Mouse (Mus musculus): ENCODE measurements at regions not wholly inside any gene's neighbourhood (a gene's known extent, or its start where the extent isn't known, plus 50 kb on each side); places are given as distances from the start of the nearest gene placed in this dataset.

GRCm38 (mm10) chr10:125467503-125467902 is 78.2 kb upstream of the Slc16a7 start:
- ATAC-seq (ENCODE audit: insufficient number of reproducible peaks, insufficient read depth, low FRiP score, low TSS enrichment, low read depth) = no peak
- Histone ChIP-seq H3K36me3 (no peaks in the 10 kb centered on the region), H3K27me3 (no peaks in the 10 kb centered on the region), H3K4me1 (replicated peaks) (no peaks in the 10 kb centered on the region), H3K9ac (replicated peaks) (no peak overlapping the region), H3K4me2 (no peak overlapping the region), H3K27ac (no peak overlapping the region), H3K9me3 (no peaks in the 10 kb centered on the region), H3K4me3 (replicated peaks) (no peak overlapping the region)
- WGBS = 96% methylated on average over 5 of the region's 5 CpGs

DNA sequence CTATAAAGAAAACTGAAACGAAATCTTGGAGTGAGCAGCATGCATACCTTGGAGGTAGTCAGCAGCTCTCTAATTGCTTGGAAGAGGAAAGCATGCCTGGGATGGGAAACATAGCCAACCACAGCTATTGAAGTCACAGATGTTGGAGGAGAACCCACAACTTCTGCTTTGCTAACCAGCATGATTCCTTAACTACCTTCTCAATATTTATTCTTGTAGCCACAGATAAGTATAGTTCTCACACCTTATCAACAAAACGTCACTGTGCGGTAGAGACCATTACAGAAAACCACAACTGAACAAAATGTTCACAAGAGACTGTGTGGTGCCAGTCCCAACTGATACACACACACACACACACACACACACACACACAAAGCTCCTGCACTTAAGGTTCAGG is 99.1 kb upstream of the Slc16a7 start:
- Histone ChIP-seq H3K27me3 (no peaks in the 10 kb centered on the region), H3K4me2 (no peak overlapping the region), H3K4me3 (replicated peaks) (no peak overlapping the region), H3K9ac (replicated peaks) (no peak overlapping the region), H3K36me3 (no peaks in the 10 kb centered on the region), H3K9me3 (no peaks in the 10 kb centered on the region), H3K4me1 (replicated peaks) (peaks cover 6% of the 10 kb centered on the region; the same call in 1 of the 2 replicates), H3K27ac (no peak overlapping the region)
- 86% methylated on average over 3 of the region's 3 CpGs for WGBS
- no peak for ATAC-seq (ENCODE audit: insufficient number of reproducible peaks, insufficient read depth, low FRiP score, low TSS enrichment, low read depth)

GRCm38 (mm10) chr10:125490395-125490794 is 101.1 kb upstream of the Slc16a7 start:
- Histone ChIP-seq H3K9ac (replicated peaks) (no peak overlapping the region), H3K36me3 (no peaks in the 10 kb centered on the region), H3K4me2 (no peak overlapping the region), H3K27me3 (no peaks in the 10 kb centered on the region), H3K9me3 (no peaks in the 10 kb centered on the region), H3K27ac (no peak overlapping the region), H3K4me1 (replicated peaks) (peaks cover 6% of the 10 kb centered on the region; the same call in 1 of the 2 replicates), H3K4me3 (replicated peaks) (no peak overlapping the region)
- ATAC-seq (ENCODE audit: insufficient number of reproducible peaks, insufficient read depth, low FRiP score, low TSS enrichment, low read depth) = no peak
- 54% methylated on average over 4 of the region's 4 CpGs for WGBS

- Histone ChIP-seq H3K9ac (replicated peaks) (no peak overlapping the region), H3K4me1 (replicated peaks) (peaks cover 6% of the 10 kb centered on the region; the same call in 1 of the 2 replicates), H3K4me2 (no peak overlapping the region), H3K9me3 (no peaks in the 10 kb centered on the region), H3K27me3 (no peaks in the 10 kb centered on the region), H3K36me3 (no peaks in the 10 kb centered on the region), H3K27ac (no peak overlapping the region), H3K4me3 (replicated peaks) (no peak overlapping the region)
- ATAC-seq (ENCODE audit: insufficient number of reproducible peaks, insufficient read depth, low FRiP score, low TSS enrichment, low read depth) = no peak
- 78% methylated on average over 4 of the region's 4 CpGs for WGBS
These were observed 105.2 kb upstream of the Slc16a7 start for GRCm38 (mm10) chr10:125494489-125494888.

DNA sequence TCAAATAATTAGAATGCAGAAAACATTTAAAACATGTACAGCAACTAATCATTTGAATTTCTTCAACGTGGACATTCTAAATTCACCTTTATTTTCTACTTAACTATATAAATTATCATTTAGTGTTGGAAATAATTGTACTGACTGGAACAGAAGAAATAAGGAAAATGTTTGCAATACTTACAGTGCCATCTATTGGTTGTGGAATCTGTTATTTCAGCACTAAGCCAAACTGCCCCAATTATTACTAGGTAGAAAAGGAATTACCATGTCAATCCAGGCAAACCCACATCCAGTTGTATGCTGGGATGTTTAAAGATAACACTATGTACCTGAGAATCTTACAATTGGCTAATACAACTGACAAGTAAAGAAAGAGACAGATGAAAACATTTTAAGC is 109.1 kb upstream of the Slc16a7 start:
- ATAC-seq (ENCODE audit: insufficient number of reproducible peaks, insufficient read depth, low FRiP score, low TSS enrichment, low read depth) = no peak
- Histone ChIP-seq H3K36me3 (no peaks in the 10 kb centered on the region), H3K9ac (replicated peaks) (no peak overlapping the region), H3K4me2 (no peak overlapping the region), H3K27me3 (no peaks in the 10 kb centered on the region), H3K9me3 (no peaks in the 10 kb centered on the region), H3K4me3 (replicated peaks) (no peak overlapping the region), H3K4me1 (replicated peaks) (no peaks in the 10 kb centered on the region), H3K27ac (no peak overlapping the region)
- WGBS = 26% methylated on average over 1 of the region's 1 CpGs

DNA sequence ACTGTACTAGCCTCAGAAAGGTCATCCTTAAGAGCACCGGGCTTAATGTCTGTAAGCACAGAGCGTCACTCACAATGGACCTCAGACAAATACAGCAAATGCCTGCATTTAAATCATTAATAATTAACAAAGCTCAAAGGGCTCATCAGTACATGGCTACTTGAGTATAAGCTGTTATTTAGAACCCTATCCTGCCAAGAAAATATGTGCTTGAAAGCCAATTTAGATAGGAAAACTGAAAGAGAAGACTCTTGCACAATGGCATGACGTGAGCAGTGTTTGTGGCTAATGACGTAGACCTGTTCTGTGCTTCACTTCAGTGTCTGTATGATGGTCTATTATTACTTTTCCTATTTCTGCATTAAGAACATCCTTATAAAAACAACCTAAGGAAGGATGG is 111.1 kb upstream of the Slc16a7 start:
- no peak overlapping the region for H3K4me2 ChIP-seq
- H3K36me3 ChIP-seq = no peaks in the 10 kb centered on the region
- 89% methylated on average over 4 of the region's 4 CpGs for WGBS
- H3K4me1 ChIP-seq (replicated peaks) = no peaks in the 10 kb centered on the region
- H3K9ac ChIP-seq (replicated peaks) = no peak overlapping the region
- H3K9me3 ChIP-seq = no peaks in the 10 kb centered on the region
- no peaks in the 10 kb centered on the region for H3K27me3 ChIP-seq
- ATAC-seq (ENCODE audit: insufficient number of reproducible peaks, insufficient read depth, low FRiP score, low TSS enrichment, low read depth) = no peak
- H3K27ac ChIP-seq = no peak overlapping the region
- H3K4me3 ChIP-seq (replicated peaks) = no peak overlapping the region

GRCm38 (mm10) chr10:125515026-125515425 is 125.8 kb upstream of the Slc16a7 start:
- H3K27me3 ChIP-seq = no peaks in the 10 kb centered on the region
- 76% methylated on average over 5 of the region's 5 CpGs for WGBS
- no peak overlapping the region for H3K9ac ChIP-seq (replicated peaks)
- H3K27ac ChIP-seq = no peak overlapping the region
- no peaks in the 10 kb centered on the region for H3K4me1 ChIP-seq (replicated peaks)
- ATAC-seq (ENCODE audit: insufficient number of reproducible peaks, insufficient read depth, low FRiP score, low TSS enrichment, low read depth) = no peak
- no peak overlapping the region for H3K4me3 ChIP-seq (replicated peaks)
- H3K36me3 ChIP-seq = no peaks in the 10 kb centered on the region
- no peaks in the 10 kb centered on the region for H3K9me3 ChIP-seq
- no peak overlapping the region for H3K4me2 ChIP-seq

DNA sequence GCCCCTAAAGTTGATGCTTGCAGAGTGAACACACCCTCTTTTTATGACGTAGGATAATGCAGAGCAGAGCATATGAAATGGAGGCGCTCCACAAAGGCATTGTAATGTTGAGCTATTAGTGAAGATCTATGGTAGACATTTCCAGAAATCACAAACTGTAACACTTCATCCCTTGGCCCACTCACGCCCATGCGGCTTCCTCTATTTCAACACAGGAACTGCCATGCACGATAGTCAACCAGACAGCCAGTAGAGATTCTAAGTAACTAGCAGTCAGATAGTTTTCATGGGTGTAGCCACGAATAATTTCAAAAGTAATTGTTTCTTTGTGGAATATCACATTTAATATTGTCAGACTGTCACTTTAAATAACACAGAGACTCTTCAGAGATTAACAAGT is 141.6 kb upstream of the Slc16a7 start:
- ATAC-seq (ENCODE audit: insufficient number of reproducible peaks, insufficient read depth, low FRiP score, low TSS enrichment, low read depth) = no peak
- H3K27ac ChIP-seq = no peak overlapping the region
- H3K4me3 ChIP-seq (replicated peaks) = no peak overlapping the region
- no peak overlapping the region for H3K4me2 ChIP-seq
- no peaks in the 10 kb centered on the region for H3K36me3 ChIP-seq
- no peak overlapping the region for H3K9ac ChIP-seq (replicated peaks)
- H3K4me1 ChIP-seq (replicated peaks) = no peaks in the 10 kb centered on the region
- 87% methylated on average over 6 of the region's 6 CpGs for WGBS
- H3K27me3 ChIP-seq = no peaks in the 10 kb centered on the region
- H3K9me3 ChIP-seq = no peaks in the 10 kb centered on the region

DNA sequence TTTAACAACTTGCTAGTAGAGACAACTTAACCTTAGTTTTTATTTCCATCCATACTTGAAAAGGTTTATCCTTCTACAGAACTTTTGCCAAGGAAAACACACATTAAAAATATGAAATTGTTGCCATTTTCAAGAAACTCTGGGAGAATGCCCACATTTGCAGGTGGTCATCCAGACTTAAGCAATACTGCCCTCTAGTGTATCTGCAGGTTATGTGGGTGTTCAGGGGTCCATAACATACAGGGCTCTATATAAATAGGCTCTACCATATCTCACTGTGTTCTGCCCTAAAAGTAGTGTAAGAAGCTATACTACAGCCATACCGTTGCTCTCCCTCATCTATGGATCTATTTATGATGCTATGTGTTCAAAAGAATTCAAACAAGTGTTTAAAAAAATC is 149.1 kb upstream of the Slc16a7 start:
- H3K9me3 ChIP-seq = no peaks in the 10 kb centered on the region
- WGBS = 56% methylated on average over 1 of the region's 1 CpGs
- no peak for ATAC-seq (ENCODE audit: insufficient number of reproducible peaks, insufficient read depth, low FRiP score, low TSS enrichment, low read depth)
- no peak overlapping the region for H3K27ac ChIP-seq
- no peak overlapping the region for H3K9ac ChIP-seq (replicated peaks)
- H3K27me3 ChIP-seq = no peaks in the 10 kb centered on the region
- no peak overlapping the region for H3K4me2 ChIP-seq
- no peaks in the 10 kb centered on the region for H3K4me1 ChIP-seq (replicated peaks)
- H3K4me3 ChIP-seq (replicated peaks) = no peak overlapping the region
- H3K36me3 ChIP-seq = no peaks in the 10 kb centered on the region

GRCm38 (mm10) chr10:125586489-125587147 is 197.4 kb upstream of the Slc16a7 start:
- Histone ChIP-seq H3K9ac (replicated peaks) (no peak overlapping the region), H3K4me1 (replicated peaks) (no peaks in the 10 kb centered on the region), H3K36me3 (no peaks in the 10 kb centered on the region), H3K9me3 (no peaks in the 10 kb centered on the region), H3K4me3 (replicated peaks) (no peak overlapping the region), H3K4me2 (no peak overlapping the region), H3K27me3 (no peaks in the 10 kb centered on the region), H3K27ac (no peak overlapping the region)
- ATAC-seq (ENCODE audit: insufficient number of reproducible peaks, insufficient read depth, low FRiP score, low TSS enrichment, low read depth) = no peak
- 81% methylated on average over 7 of the region's 7 CpGs for WGBS

DNA sequence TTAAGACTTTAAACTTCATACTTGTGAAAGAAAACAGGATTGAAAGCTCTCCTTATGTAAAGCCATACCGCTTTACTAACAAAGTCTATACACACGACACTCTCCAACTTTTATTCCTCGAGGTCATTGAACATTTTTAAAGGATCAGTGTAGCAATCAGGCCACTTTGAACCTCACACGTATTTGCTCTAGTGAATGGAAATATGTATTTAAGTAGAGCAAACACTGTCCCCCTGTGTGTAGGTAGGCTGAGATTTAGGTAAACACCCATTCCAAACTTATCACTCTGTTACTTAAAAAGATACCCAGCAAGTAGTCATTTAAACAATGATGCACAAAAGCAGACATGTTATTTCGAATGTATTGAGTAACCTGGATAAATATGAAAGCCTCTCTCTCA is 203.7 kb upstream of the Slc16a7 start:
- Histone ChIP-seq H3K36me3 (no peaks in the 10 kb centered on the region), H3K4me2 (no peak overlapping the region), H3K9me3 (no peaks in the 10 kb centered on the region), H3K27me3 (no peaks in the 10 kb centered on the region), H3K4me3 (replicated peaks) (no peak overlapping the region), H3K4me1 (replicated peaks) (no peaks in the 10 kb centered on the region), H3K9ac (replicated peaks) (no peak overlapping the region), H3K27ac (no peak overlapping the region)
- 83% methylated on average over 5 of the region's 5 CpGs for WGBS
- ATAC-seq (ENCODE audit: insufficient number of reproducible peaks, insufficient read depth, low FRiP score, low TSS enrichment, low read depth) = no peak
